Mouse (Mus musculus) heart, embryonic 16.5 days (tissue): Measurements from ENCODE around the gene Hbb-bh1. TPM values are rescaled to one million over a fixed set of nuclear protein-coding genes. Genes with fewer than 3 reads are reported as not detected.

Source experiments
- ATAC-seq: fragments of 200-750 bp; cut with Nextera tagmentation; replicated peaks from 2 replicates; pipeline ENCODE4 v1.8.0; 2017; ENCODE audit warnings: moderate number of reproducible peaks; ENCODE audit not compliant: insufficient read depth, low FRiP score; ENCODE audit errors: extremely low read depth
- H3K27ac ChIP-seq: fragments of 300-500 bp; sonication (generic); 2 replicates; pipeline ENCODE4 v1.5.1; 2014; ENCODE audit warnings: mild to moderate bottlenecking, low read length, control low read depth, moderate library complexity
- H3K27me3 ChIP-seq: fragments of 300-500 bp; sonication (generic); 2 replicates; pipeline ENCODE4 v1.6.1; 2014; ENCODE audit warnings: low read length, mixed read lengths; ENCODE audit not compliant: control insufficient read depth, insufficient read depth
- H3K36me3 ChIP-seq: fragments of 300-500 bp; sonication (generic); 2 replicates; pipeline ENCODE4 v1.6.1; 2014; ENCODE audit not compliant: control insufficient read depth, insufficient read depth
- H3K4me1 ChIP-seq: fragments of 300-500 bp; sonication (generic); 2 replicates; pipeline ENCODE4 v1.6.1; 2014; ENCODE audit warnings: low read length, mixed read lengths; ENCODE audit not compliant: control insufficient read depth, insufficient read depth
- H3K4me2 ChIP-seq: fragments of 300-500 bp; sonication (generic); 2 replicates; pipeline ENCODE4 v1.6.1; 2014; ENCODE audit warnings: low read depth, mild to moderate bottlenecking, control low read depth, low read length
- H3K4me3 ChIP-seq: fragments of 300-500 bp; sonication (generic); 2 replicates; pipeline ENCODE4 v1.5.1; 2014; ENCODE audit warnings: mild to moderate bottlenecking, control low read depth, low read length
- H3K9ac ChIP-seq: fragments of 300-500 bp; sonication (generic); 2 replicates; pipeline ENCODE4 v1.6.1; 2014; ENCODE audit warnings: low read length, control low read depth
- H3K9me3 ChIP-seq: fragments of 300-500 bp; sonication (generic); replicated peaks from 2 replicates; pipeline ENCODE4 v1.6.1; 2016; ENCODE audit warnings: low read length; ENCODE audit not compliant: control insufficient read depth
- WGBS: fragments of 180-500 bp; shearing (Covaris S2); extraction: QIAGEN DNeasy Blood & Tissue Kit; methylation state at CpG from one replicate; pipeline ENCODE4 v1.1.7; 2014; 5-methylcytosine and 5-hydroxymethylcytosine counted together
- polyA plus RNA-seq: library from polyadenylated mRNA; unstranded; fragments of >200 nt; fragmentation: Nextera tagmentation; extraction: Ambion mirVana; gene quantifications from 2 replicates; pipeline ENCODE4 v1.2.1, GENCODE M21; 2015

Hbb-bh1 gene
- polyA plus RNA-seq, result 2.3 and 2.8 TPM in 2 replicates

DNA sequence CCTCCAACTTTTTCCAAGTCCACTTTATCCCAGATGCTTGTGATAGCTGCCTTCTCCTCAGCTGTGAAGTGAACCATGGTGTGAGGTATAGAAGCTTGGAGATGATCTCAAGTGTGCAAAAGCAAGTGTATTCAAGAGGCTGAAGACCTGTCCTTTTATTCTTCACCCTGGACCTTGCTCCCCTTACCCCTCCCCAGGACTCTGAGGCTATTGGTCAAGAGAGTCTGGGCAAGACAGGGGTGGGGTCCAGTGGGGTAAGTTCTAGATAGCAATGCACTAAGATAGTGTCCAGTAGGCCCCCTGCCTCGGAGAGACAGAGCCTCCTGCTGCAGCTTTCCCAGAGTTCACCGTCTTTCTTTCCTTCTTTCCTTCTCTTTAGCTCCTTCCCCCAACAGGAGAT is at the start of gene Hbb-bh1:
Hbb-bh1 (minus strand) TSS at position 131 of the 400 bp plus-strand sequence.
- 58% methylated on average over 2 of the region's 2 CpGs for WGBS
- Histone ChIP-seq H3K4me3 (no peak within 1 kb of the TSS), H3K9ac (no peak within 1 kb of the TSS), H3K27ac (no peak within 1 kb of the TSS), H3K4me1 (no peaks in the 10 kb centered on the region), H3K4me2 (no peak within 1 kb of the TSS), H3K36me3 (no peaks in the 10 kb centered on the region), H3K9me3 (no peaks in the 10 kb centered on the region), H3K27me3 (no peaks in the 10 kb centered on the region)
- ATAC-seq, result no peak

DNA sequence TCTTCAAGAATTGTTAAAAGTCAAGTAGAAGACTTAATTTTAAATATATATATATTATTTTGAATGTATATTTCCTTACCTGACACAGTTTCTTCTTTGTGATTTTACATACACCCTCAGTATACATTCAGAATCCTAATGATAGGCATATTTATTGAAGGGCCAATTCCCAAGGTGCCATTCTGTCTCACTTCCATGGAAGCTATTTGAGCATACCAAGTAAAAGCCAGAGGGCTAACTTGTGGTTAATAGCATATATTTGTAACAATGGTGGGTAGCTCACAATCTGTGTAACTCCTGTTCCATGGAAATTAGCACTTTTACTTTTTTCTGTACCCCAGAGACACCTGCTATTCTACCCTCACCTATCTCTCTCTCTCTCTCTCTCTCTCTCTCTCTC is 43.2 kb upstream of the Hbb-bh1 start, which contains the start of gene Olfr66:
Olfr66 (minus strand) TSS at position 101 of the 400 bp plus-strand sequence.
- no peak within 1 kb of the TSS for H3K4me2 ChIP-seq
- H3K27ac ChIP-seq, result no peak within 1 kb of the TSS
- H3K9ac ChIP-seq, result no peak within 1 kb of the TSS
- no peaks in the 10 kb centered on the region for H3K36me3 ChIP-seq
- ATAC-seq, result no peak
- H3K4me3 ChIP-seq, result no peak within 1 kb of the TSS
- no peaks in the 10 kb centered on the region for H3K4me1 ChIP-seq
- H3K27me3 ChIP-seq, result no peaks in the 10 kb centered on the region
- no peaks in the 10 kb centered on the region for H3K9me3 ChIP-seq

DNA sequence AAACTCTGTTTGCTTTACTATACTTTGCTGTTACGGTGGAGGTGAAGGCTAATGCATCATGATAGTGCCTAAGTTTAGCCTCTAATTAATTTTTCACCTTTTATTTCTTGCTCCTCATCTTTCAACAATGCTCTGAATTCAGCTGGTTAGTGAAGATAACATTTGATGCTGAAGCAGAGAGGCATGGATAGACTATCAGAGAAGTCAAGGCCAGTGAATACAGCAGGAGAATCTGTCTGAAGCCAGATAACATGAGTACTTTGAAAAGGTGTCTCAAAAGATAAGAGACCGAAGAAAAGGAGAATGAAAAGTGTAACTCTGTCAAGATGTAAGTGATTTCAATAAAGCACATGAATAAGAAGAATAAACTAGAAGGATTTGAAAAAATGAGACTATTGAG is 34.1 kb upstream of the Hbb-bh1 start:
- 55% methylated on average over 2 of the region's 2 CpGs for WGBS
- Histone ChIP-seq H3K4me1 (no peaks in the 10 kb centered on the region), H3K27me3 (no peaks in the 10 kb centered on the region), H3K9ac (no peak overlapping the region), H3K36me3 (no peaks in the 10 kb centered on the region), H3K4me3 (no peak overlapping the region), H3K4me2 (no peak overlapping the region), H3K9me3 (no peaks in the 10 kb centered on the region), H3K27ac (no peak overlapping the region)
- no peak for ATAC-seq

DNA sequence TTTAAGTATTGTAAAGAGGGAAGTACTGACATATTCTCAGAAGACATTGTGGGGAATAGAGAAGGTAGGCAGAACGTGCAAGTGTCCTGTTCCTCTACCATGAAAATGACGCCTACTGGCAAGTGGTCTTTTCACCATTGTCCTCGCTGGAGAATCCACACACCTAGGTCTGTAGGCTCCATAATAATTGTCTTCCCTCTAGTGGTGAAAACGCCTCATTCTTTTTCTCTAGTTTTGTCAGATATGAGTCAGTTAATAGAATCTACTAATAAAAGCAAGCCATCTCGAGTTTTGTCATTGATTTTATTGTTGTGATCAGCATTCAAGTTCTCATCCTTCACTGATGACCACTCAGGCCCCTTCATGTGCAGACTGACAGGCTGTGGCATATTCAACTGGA is 31.5 kb upstream of the Hbb-bh1 start:
- 38% methylated on average over 5 of the region's 5 CpGs for WGBS
- no peak for ATAC-seq
- no peak overlapping the region for H3K4me3 ChIP-seq

DNA sequence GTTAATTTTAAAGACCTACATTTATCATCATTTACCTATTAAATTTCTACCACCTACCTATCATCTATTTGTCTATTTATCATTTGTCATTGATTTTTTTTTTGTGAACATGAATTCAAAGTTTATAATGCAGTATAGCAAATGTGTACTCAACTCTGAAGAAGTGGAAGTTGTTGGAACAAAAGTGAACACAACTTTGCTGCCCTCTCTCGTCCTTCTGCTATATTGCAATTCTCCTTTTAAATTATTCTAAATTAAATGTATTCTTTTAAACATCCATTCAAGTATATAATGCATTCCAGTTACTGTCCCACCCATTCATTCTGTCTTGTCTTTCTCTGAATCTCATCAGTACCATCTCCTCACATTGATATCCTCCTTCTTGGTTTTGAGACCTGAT is 30.1 kb upstream of the Hbb-bh1 start:
- H3K27ac ChIP-seq, result no peak overlapping the region
- H3K9me3 ChIP-seq, result no peaks in the 10 kb centered on the region
- H3K4me2 ChIP-seq, result no peak overlapping the region
- ATAC-seq, result no peak
- 0% methylated on average over 1 of the region's 1 CpGs for WGBS
- H3K27me3 ChIP-seq, result no peaks in the 10 kb centered on the region
- no peak overlapping the region for H3K9ac ChIP-seq
- no peaks in the 10 kb centered on the region for H3K4me1 ChIP-seq
- H3K36me3 ChIP-seq, result no peaks in the 10 kb centered on the region
- H3K4me3 ChIP-seq, result no peak overlapping the region

More for the DNA sequence above, 31.5 kb upstream of the Hbb-bh1 start:
- Histone ChIP-seq H3K9me3 (no peaks in the 10 kb centered on the region), H3K27me3 (no peaks in the 10 kb centered on the region), H3K4me1 (no peaks in the 10 kb centered on the region), H3K36me3 (no peaks in the 10 kb centered on the region), H3K9ac (no peak overlapping the region), H3K4me2 (no peak overlapping the region), H3K27ac (no peak overlapping the region)

DNA sequence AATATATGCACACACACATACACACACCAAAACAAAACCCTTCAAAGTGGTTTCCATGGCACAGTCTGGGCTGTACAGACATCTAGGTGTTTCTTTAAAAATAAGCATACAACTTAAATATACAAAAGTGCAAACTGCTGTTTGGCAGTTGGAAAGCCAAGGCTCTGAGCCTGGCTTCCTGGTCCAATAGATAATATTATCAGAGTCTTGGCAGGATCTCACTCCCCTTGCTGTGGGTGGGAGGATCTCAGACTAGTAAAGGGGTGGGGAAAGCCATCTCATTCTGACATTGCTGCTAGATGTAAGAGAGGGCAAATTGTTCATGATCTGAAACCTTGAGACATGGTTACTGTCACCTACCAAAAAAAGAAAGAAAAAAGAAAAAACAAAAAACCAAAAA is 27.7 kb upstream of the Hbb-bh1 start:
- Histone ChIP-seq H3K9ac (no peak overlapping the region), H3K27ac (no peak overlapping the region), H3K9me3 (no peaks in the 10 kb centered on the region), H3K4me3 (no peak overlapping the region), H3K4me2 (no peak overlapping the region), H3K36me3 (no peaks in the 10 kb centered on the region), H3K27me3 (no peaks in the 10 kb centered on the region), H3K4me1 (no peaks in the 10 kb centered on the region)
- ATAC-seq, result 0 out of 2 replicates have a peak, but pooled peaks have one; percentile 18

DNA sequence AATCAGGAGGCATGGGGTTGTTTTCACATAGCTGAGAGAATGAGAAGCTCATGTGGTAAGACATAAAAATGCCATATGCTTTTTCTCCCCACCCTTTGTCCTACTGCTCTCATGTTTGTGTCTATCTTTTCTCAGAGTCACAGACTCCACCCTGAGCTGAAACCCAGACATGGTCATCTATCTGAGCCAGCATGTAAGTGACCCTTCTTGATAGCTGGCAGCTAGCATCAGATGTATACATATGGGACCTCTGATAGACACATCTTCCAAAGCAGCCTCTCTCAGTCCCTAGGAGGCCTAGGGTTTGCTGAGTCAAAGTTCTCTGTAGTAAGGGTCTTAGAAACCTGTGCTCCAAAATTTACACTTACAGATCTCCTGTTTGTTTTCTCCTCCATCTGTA is 22.8 kb upstream of the Hbb-bh1 start:
- Histone ChIP-seq H3K27me3 (no peaks in the 10 kb centered on the region), H3K4me2 (no peak overlapping the region), H3K36me3 (no peaks in the 10 kb centered on the region), H3K4me1 (no peaks in the 10 kb centered on the region), H3K27ac (no peak overlapping the region), H3K9me3 (no peaks in the 10 kb centered on the region), H3K4me3 (no peak overlapping the region), H3K9ac (no peak overlapping the region)
- ATAC-seq, result no peak

DNA sequence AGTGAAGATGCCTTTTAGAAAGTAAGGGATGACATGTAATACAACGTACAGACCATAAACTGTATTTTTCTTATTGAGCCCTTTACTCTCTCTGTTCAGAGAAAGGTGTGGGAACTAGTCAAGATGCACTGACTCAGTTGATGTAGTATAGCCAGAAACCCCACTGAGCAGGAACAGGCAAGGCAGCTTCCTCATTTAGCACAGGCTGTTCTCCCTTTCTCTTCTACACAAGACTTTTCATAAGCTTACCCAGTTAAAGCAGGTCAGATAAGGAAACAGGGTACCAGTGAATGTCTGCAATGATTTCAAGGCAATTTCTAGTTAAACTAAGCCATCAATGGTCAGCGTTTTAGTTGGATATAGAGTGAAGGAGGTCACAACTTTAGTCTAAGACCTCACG is 18.6 kb upstream of the Hbb-bh1 start:
- no peak overlapping the region for H3K4me3 ChIP-seq

DNA sequence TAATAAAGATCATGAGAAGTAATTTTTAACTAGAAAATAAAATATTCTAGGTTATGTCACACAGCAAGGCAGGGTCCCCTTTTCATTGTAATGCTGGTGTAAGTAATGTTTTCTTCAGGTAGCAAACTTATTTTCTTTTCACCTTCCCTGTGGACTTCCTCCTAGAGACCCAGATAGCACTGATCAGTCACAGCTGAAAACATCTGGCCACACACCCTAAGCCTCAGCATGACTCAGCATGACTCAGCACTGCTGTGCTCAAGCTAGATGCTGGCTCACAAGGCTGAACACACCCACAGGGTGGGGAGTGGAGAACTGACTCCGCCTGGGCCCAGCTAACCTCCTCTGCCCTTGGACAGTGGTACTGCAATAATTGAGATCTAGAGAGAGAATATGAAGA is 17.9 kb upstream of the Hbb-bh1 start:
- 48% methylated on average over 1 of the region's 1 CpGs for WGBS
- Histone ChIP-seq H3K9ac (no peak overlapping the region), H3K36me3 (no peaks in the 10 kb centered on the region), H3K9me3 (no peaks in the 10 kb centered on the region), H3K4me3 (no peak overlapping the region), H3K27ac (no peak overlapping the region), H3K27me3 (no peaks in the 10 kb centered on the region), H3K4me2 (no peak overlapping the region), H3K4me1 (no peaks in the 10 kb centered on the region)
- ATAC-seq, result peak; percentile 49; the same call in 1 of the 2 replicates

More for the DNA sequence above, 18.6 kb upstream of the Hbb-bh1 start:
- H3K9me3 ChIP-seq, result no peaks in the 10 kb centered on the region
- no peak overlapping the region for H3K27ac ChIP-seq
- no peaks in the 10 kb centered on the region for H3K4me1 ChIP-seq
- H3K36me3 ChIP-seq, result no peaks in the 10 kb centered on the region
- H3K9ac ChIP-seq, result no peak overlapping the region
- ATAC-seq, result no peak
- H3K4me2 ChIP-seq, result no peak overlapping the region
- WGBS, result 68% methylated on average over 3 of the region's 3 CpGs
- H3K27me3 ChIP-seq, result no peaks in the 10 kb centered on the region

DNA sequence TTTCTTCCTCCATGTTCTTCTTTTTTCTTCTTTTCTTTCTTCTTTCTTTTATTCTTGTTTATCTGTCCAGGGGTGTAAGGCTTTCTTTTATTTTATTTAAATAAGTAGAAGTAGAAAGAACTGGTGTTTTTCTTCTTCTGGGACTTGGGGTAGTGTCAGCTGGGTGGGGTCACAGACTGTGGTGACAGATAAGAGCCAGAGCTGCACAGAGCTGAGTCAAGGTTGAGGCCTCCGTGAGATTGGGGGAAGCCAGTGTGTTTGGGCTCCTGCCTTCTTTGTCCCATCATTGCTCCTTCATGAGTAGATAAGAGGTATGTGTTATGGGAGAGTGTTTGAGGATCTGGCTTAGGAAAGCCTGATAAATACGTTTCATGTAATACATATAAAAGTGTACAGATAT is 16.1 kb upstream of the Hbb-bh1 start:
- Histone ChIP-seq H3K36me3 (no peaks in the 10 kb centered on the region), H3K9ac (no peak overlapping the region), H3K4me3 (no peak overlapping the region), H3K4me2 (no peak overlapping the region), H3K27ac (no peak overlapping the region), H3K9me3 (no peaks in the 10 kb centered on the region), H3K27me3 (no peaks in the 10 kb centered on the region), H3K4me1 (no peaks in the 10 kb centered on the region)
- ATAC-seq, result no peak
- 10% methylated on average over 2 of the region's 2 CpGs for WGBS
